Mouse (Mus musculus): Measurements from ENCODE around the gene Tspan14.

Tspan14 gene

GRCm38 (mm10) chr14:40968051-40968450, 1.4 kb upstream of the Tspan14 start:
- no peak for DNase-seq

- DNase-seq: no peak
These were observed 942 bp upstream of the Tspan14 start for GRCm38 (mm10) chr14:40967598-40967900.

GRCm38 (mm10) chr14:40966862-40967597, 423 bp upstream of the Tspan14 start:
- peak; percentile 99 for DNase-seq

- DNase-seq: no peak
These were observed 875 bp downstream of the Tspan14 start for GRCm38 (mm10) chr14:40965507-40966356.

- no peak for DNase-seq
These were observed 1.7 kb downstream of the Tspan14 start for GRCm38 (mm10) chr14:40964881-40965280.

GRCm38 (mm10) chr14:40964214-40964610, 2.4 kb downstream of the Tspan14 start:
- no peak for DNase-seq

GRCm38 (mm10) chr14:40963501-40964213, 3.0 kb downstream of the Tspan14 start:
- no peak for DNase-seq

- no peak for DNase-seq
These were observed 4.0 kb downstream of the Tspan14 start for GRCm38 (mm10) chr14:40962365-40963290.

- DNase-seq: no peak
These were observed 6.4 kb downstream of the Tspan14 start for GRCm38 (mm10) chr14:40960237-40960636.

- DNase-seq: no peak
These were observed 7.0 kb downstream of the Tspan14 start for GRCm38 (mm10) chr14:40959586-40959985.

- peak; percentile 68 for DNase-seq
These were observed 7.6 kb downstream of the Tspan14 start for GRCm38 (mm10) chr14:40958986-40959381.

GRCm38 (mm10) chr14:40958083-40958985, 8.3 kb downstream of the Tspan14 start:
- peak; percentile 55 for DNase-seq

GRCm38 (mm10) chr14:40957607-40958006, 9.0 kb downstream of the Tspan14 start:
- no peak for DNase-seq

GRCm38 (mm10) chr14:40956252-40957146, 10.1 kb downstream of the Tspan14 start:
- DNase-seq: peak; percentile 46

GRCm38 (mm10) chr14:40955596-40956251, 10.9 kb downstream of the Tspan14 start:
- no peak for DNase-seq

GRCm38 (mm10) chr14:40955146-40955545, 11.5 kb downstream of the Tspan14 start:
- DNase-seq: no peak

GRCm38 (mm10) chr14:40953381-40953780, 13.2 kb downstream of the Tspan14 start:
- no peak for DNase-seq

GRCm38 (mm10) chr14:40952715-40953114, 13.9 kb downstream of the Tspan14 start:
- DNase-seq: no peak

GRCm38 (mm10) chr14:40952301-40952700, 14.3 kb downstream of the Tspan14 start:
- DNase-seq: no peak
